Mouse (Mus musculus): ENCODE measurements around the gene Sla2. TPM values are rescaled to one million over a fixed set of nuclear protein-coding genes. Genes with fewer than 3 reads are reported as not detected.
"Not testable (repeated sequence)": the region's sequence is repeated elsewhere in the genome, so short reads cannot be mapped to it uniquely, and the experiment has no call there.

Gene Sla2
- 1.5 and 1.7 TPM in 2 replicates for polyA plus RNA-seq (2015; fragmentation: Nextera tagmentation; extraction: Ambion mirVana)

- no peak within 1 kb of the TSS for H3K9ac ChIP-seq (ENCODE audit: low read depth, low read length)
- 28% methylated on average over 6 of the region's 6 CpGs for WGBS (ENCODE audit: insufficient replicate concordance)
- ATAC-seq (ENCODE audit: low read depth) = no peak
Observed at GRCm38 (mm10) chr2:156887017-156887416, at the start of gene Sla2. Gene Sla2, minus strand, starts transcription at chr2:156887192.

GRCm38 (mm10) chr2:156935005-156935404 lies 48.0 kb upstream of the Sla2 start:
- Histone ChIP-seq H3K4me3 (ENCODE audit: low read depth, low read length) (no peak overlapping the region), H3K9ac (ENCODE audit: low read depth, low read length) (no peak overlapping the region), H3K4me2 (ENCODE audit: low read depth, low read length) (no peak overlapping the region), H3K36me3 (ENCODE audit: control insufficient read depth, insufficient read depth) (peaks cover 5% of the 10 kb centered on the region), H3K27me3 (ENCODE audit: control insufficient read depth, insufficient read depth, low read depth, low read length) (no peaks in the 10 kb centered on the region), H3K27ac (ENCODE audit: low read length) (no peak overlapping the region), H3K4me1 (ENCODE audit: control insufficient read depth, low read depth, low read length) (peaks cover under 1% of the 10 kb centered on the region; the same call in 1 of the 2 replicates), H3K9me3 (replicated peaks; ENCODE audit: control insufficient read depth, low read length) (no peaks in the 10 kb centered on the region)
- WGBS (ENCODE audit: insufficient replicate concordance) = 82% methylated on average over 6 of the region's 6 CpGs
- ATAC-seq (ENCODE audit: low read depth) = no peak

More at GRCm38 (mm10) chr2:156887017-156887416, at the start of gene Sla2:
- H3K4me1 ChIP-seq (ENCODE audit: control insufficient read depth, low read depth, low read length) = peaks cover 24% of the 10 kb centered on the region
- no peaks in the 10 kb centered on the region for H3K36me3 ChIP-seq (ENCODE audit: control insufficient read depth, insufficient read depth)
- H3K9me3 ChIP-seq (replicated peaks; ENCODE audit: control insufficient read depth, low read length) = no peaks in the 10 kb centered on the region
- H3K27me3 ChIP-seq (ENCODE audit: control insufficient read depth, insufficient read depth, low read depth, low read length) = no peaks in the 10 kb centered on the region
- no peak within 1 kb of the TSS for H3K4me3 ChIP-seq (ENCODE audit: low read depth, low read length)
- no peak within 1 kb of the TSS for H3K4me2 ChIP-seq (ENCODE audit: low read depth, low read length)
- H3K27ac ChIP-seq (ENCODE audit: low read length) = no peak within 1 kb of the TSS

- H3K9me3 ChIP-seq (replicated peaks; ENCODE audit: control insufficient read depth, low read length) = no peaks in the 10 kb centered on the region
- no peak overlapping the region for H3K4me2 ChIP-seq (ENCODE audit: low read depth, low read length)
- no peak for ATAC-seq (ENCODE audit: low read depth)
- H3K27me3 ChIP-seq (ENCODE audit: control insufficient read depth, insufficient read depth, low read depth, low read length) = no peaks in the 10 kb centered on the region
- no peak overlapping the region for H3K27ac ChIP-seq (ENCODE audit: low read length)
- 74% methylated on average over 1 of the region's 1 CpGs for WGBS (ENCODE audit: insufficient replicate concordance)
- no peak overlapping the region for H3K4me3 ChIP-seq (ENCODE audit: low read depth, low read length)
- H3K4me1 ChIP-seq (ENCODE audit: control insufficient read depth, low read depth, low read length) = peaks cover 7% of the 10 kb centered on the region
- H3K36me3 ChIP-seq (ENCODE audit: control insufficient read depth, insufficient read depth) = peaks cover 6% of the 10 kb centered on the region
- H3K9ac ChIP-seq (ENCODE audit: low read depth, low read length) = no peak overlapping the region
Observed at GRCm38 (mm10) chr2:156933426-156933825, 46.4 kb upstream of the Sla2 start.

GRCm38 (mm10) chr2:156931421-156931820 lies 44.4 kb upstream of the Sla2 start:
- no peak overlapping the region for H3K4me3 ChIP-seq (ENCODE audit: low read depth, low read length)
- WGBS (ENCODE audit: insufficient replicate concordance) = 87% methylated on average over 2 of the region's 2 CpGs
- H3K4me1 ChIP-seq (ENCODE audit: control insufficient read depth, low read depth, low read length) = peaks cover 11% of the 10 kb centered on the region
- no peaks in the 10 kb centered on the region for H3K27me3 ChIP-seq (ENCODE audit: control insufficient read depth, insufficient read depth, low read depth, low read length)
- peaks cover 5% of the 10 kb centered on the region for H3K36me3 ChIP-seq (ENCODE audit: control insufficient read depth, insufficient read depth)
- H3K9me3 ChIP-seq (replicated peaks; ENCODE audit: control insufficient read depth, low read length) = no peaks in the 10 kb centered on the region
- H3K9ac ChIP-seq (ENCODE audit: low read depth, low read length) = no peak overlapping the region
- no peak overlapping the region for H3K4me2 ChIP-seq (ENCODE audit: low read depth, low read length)
- no peak for ATAC-seq (ENCODE audit: low read depth)
- H3K27ac ChIP-seq (ENCODE audit: low read length) = no peak overlapping the region

GRCm38 (mm10) chr2:156930549-156930948 lies 43.6 kb upstream of the Sla2 start:
- peaks cover 5% of the 10 kb centered on the region for H3K36me3 ChIP-seq (ENCODE audit: control insufficient read depth, insufficient read depth)
- no peak overlapping the region for H3K9ac ChIP-seq (ENCODE audit: low read depth, low read length)
- H3K4me1 ChIP-seq (ENCODE audit: control insufficient read depth, low read depth, low read length) = peaks cover 20% of the 10 kb centered on the region
- no peak overlapping the region for H3K4me3 ChIP-seq (ENCODE audit: low read depth, low read length)
- H3K9me3 ChIP-seq (replicated peaks; ENCODE audit: control insufficient read depth, low read length) = no peaks in the 10 kb centered on the region
- ATAC-seq (ENCODE audit: low read depth) = no peak
- H3K27ac ChIP-seq (ENCODE audit: low read length) = no peak overlapping the region
- H3K4me2 ChIP-seq (ENCODE audit: low read depth, low read length) = no peak overlapping the region
- H3K27me3 ChIP-seq (ENCODE audit: control insufficient read depth, insufficient read depth, low read depth, low read length) = no peaks in the 10 kb centered on the region
- 79% methylated on average over 6 of the region's 6 CpGs for WGBS (ENCODE audit: insufficient replicate concordance)

GRCm38 (mm10) chr2:156929519-156930120 lies 42.6 kb upstream of the Sla2 start:
- 51% methylated on average over 11 of the region's 11 CpGs for WGBS (ENCODE audit: insufficient replicate concordance)
- Histone ChIP-seq H3K36me3 (ENCODE audit: control insufficient read depth, insufficient read depth) (peaks cover 5% of the 10 kb centered on the region; the same call in 1 of the 2 replicates), H3K4me3 (ENCODE audit: low read depth, low read length) (no peak overlapping the region), H3K9me3 (replicated peaks; ENCODE audit: control insufficient read depth, low read length) (no peaks in the 10 kb centered on the region), H3K4me2 (ENCODE audit: low read depth, low read length) (no peak overlapping the region), H3K27me3 (ENCODE audit: control insufficient read depth, insufficient read depth, low read depth, low read length) (no peaks in the 10 kb centered on the region), H3K9ac (ENCODE audit: low read depth, low read length) (no peak overlapping the region), H3K4me1 (ENCODE audit: control insufficient read depth, low read depth, low read length) (peaks cover 29% of the 10 kb centered on the region), H3K27ac (ENCODE audit: low read length) (no peak overlapping the region)
- no peak for ATAC-seq (ENCODE audit: low read depth)

GRCm38 (mm10) chr2:156928606-156929005 lies 41.6 kb upstream of the Sla2 start:
- no peaks in the 10 kb centered on the region for H3K9me3 ChIP-seq (replicated peaks; ENCODE audit: control insufficient read depth, low read length)
- H3K4me2 ChIP-seq (ENCODE audit: low read depth, low read length) = no peak overlapping the region
- ATAC-seq (ENCODE audit: low read depth) = no peak
- no peak overlapping the region for H3K4me3 ChIP-seq (ENCODE audit: low read depth, low read length)
- peaks cover 5% of the 10 kb centered on the region; the same call in 1 of the 2 replicates for H3K36me3 ChIP-seq (ENCODE audit: control insufficient read depth, insufficient read depth)
- 89% methylated on average over 6 of the region's 6 CpGs for WGBS (ENCODE audit: insufficient replicate concordance)
- no peaks in the 10 kb centered on the region for H3K27me3 ChIP-seq (ENCODE audit: control insufficient read depth, insufficient read depth, low read depth, low read length)
- H3K4me1 ChIP-seq (ENCODE audit: control insufficient read depth, low read depth, low read length) = peaks cover 37% of the 10 kb centered on the region
- H3K27ac ChIP-seq (ENCODE audit: low read length) = no peak overlapping the region
- no peak overlapping the region for H3K9ac ChIP-seq (ENCODE audit: low read depth, low read length)

- Histone ChIP-seq H3K36me3 (ENCODE audit: control insufficient read depth, insufficient read depth) (peaks cover 5% of the 10 kb centered on the region; the same call in 1 of the 2 replicates), H3K27ac (ENCODE audit: low read length) (no peak overlapping the region), H3K9me3 (replicated peaks; ENCODE audit: control insufficient read depth, low read length) (no peaks in the 10 kb centered on the region), H3K4me2 (ENCODE audit: low read depth, low read length) (no peak overlapping the region), H3K9ac (ENCODE audit: low read depth, low read length) (no peak overlapping the region), H3K4me1 (ENCODE audit: control insufficient read depth, low read depth, low read length) (peaks cover 46% of the 10 kb centered on the region), H3K4me3 (ENCODE audit: low read depth, low read length) (no peak overlapping the region), H3K27me3 (ENCODE audit: control insufficient read depth, insufficient read depth, low read depth, low read length) (no peaks in the 10 kb centered on the region)
- WGBS (ENCODE audit: insufficient replicate concordance) = 85% methylated on average over 6 of the region's 6 CpGs
- no peak for ATAC-seq (ENCODE audit: low read depth)
Observed at GRCm38 (mm10) chr2:156927663-156928062, 40.7 kb upstream of the Sla2 start.

GRCm38 (mm10) chr2:156925611-156926010 lies 38.6 kb upstream of the Sla2 start:
- H3K9ac ChIP-seq (ENCODE audit: low read depth, low read length); H3K9me3 ChIP-seq (replicated peaks; ENCODE audit: control insufficient read depth, low read length); H3K36me3 ChIP-seq (ENCODE audit: control insufficient read depth, insufficient read depth); H3K27me3 ChIP-seq (ENCODE audit: control insufficient read depth, insufficient read depth, low read depth, low read length); ATAC-seq (ENCODE audit: low read depth); H3K4me3 ChIP-seq (ENCODE audit: low read depth, low read length); H3K4me2 ChIP-seq (ENCODE audit: low read depth, low read length): not testable (repeated sequence)
- peaks cover 47% of the 10 kb centered on the region for H3K4me1 ChIP-seq (ENCODE audit: control insufficient read depth, low read depth, low read length)
- 0 out of 2 replicates have a peak overlapping the region, but pooled peaks have one; percentile 91 for H3K27ac ChIP-seq (ENCODE audit: low read length)
- WGBS (ENCODE audit: insufficient replicate concordance) = 71% methylated on average over 3 of the region's 3 CpGs
